Mouse (Mus musculus) liver, embryonic 14.5 days (tissue): ENCODE measurements around the gene Rtn4rl2. TPM values are rescaled to one million over a fixed set of nuclear protein-coding genes. Genes with fewer than 3 reads are reported as not detected.

Experiments
- ATAC-seq: fragments of 200-750 bp; cut with Nextera tagmentation; 2 replicates; pipeline ENCODE4 v1.8.0; 2017; ENCODE audit warnings: moderate number of reproducible peaks, mild to moderate bottlenecking, moderate library complexity; ENCODE audit not compliant: insufficient read depth
- DNase-seq, 3 experiments: peaks; one replicate each; pipeline ENCODE4 v3.0.0-alpha.2; 2012 to 2013; ENCODE audit warnings: low read depth in 3 of 3, low spot score in 3 of 3
- H3K27ac ChIP-seq: fragments of 300-500 bp; sonication (generic); 2 replicates; pipeline ENCODE4 v1.5.1; 2014; ENCODE audit warnings: moderate library complexity, mild to moderate bottlenecking, control low read depth, inconsistent platforms
- H3K27me3 ChIP-seq: fragments of 300-500 bp; sonication (generic); 2 replicates; pipeline ENCODE4 v1.6.1; 2014; ENCODE audit warnings: mild to moderate bottlenecking, low read length, moderate library complexity; ENCODE audit not compliant: control insufficient read depth, insufficient read depth
- H3K36me3 ChIP-seq: fragments of 300-500 bp; sonication (generic); replicated peaks from 2 replicates; pipeline ENCODE4 v1.6.1; 2014; ENCODE audit warnings: low read depth; ENCODE audit not compliant: control insufficient read depth, insufficient read depth
- H3K4me1 ChIP-seq, 2 experiments: fragments of 200-500 bp in 1 of 2; fragments of 300-500 bp in 1 of 2; sonication (generic) in 1 of 2; replicated peaks; 2 replicates each; pipeline ENCODE4 v1.6.1; 2012 to 2014; ENCODE audit warnings: antibody characterized with exemption in 1 of 2, inconsistent platforms in 1 of 2, low read length in 1 of 2; ENCODE audit not compliant: control insufficient read depth in 2 of 2, insufficient read depth in 2 of 2
- H3K4me2 ChIP-seq: fragments of 300-500 bp; sonication (generic); 2 replicates; pipeline ENCODE4 v1.6.1; 2014; ENCODE audit warnings: low read depth, mild to moderate bottlenecking, control low read depth, moderate library complexity
- H3K4me3 ChIP-seq, 2 experiments: fragments of 200-500 bp in 1 of 2; fragments of 300-500 bp in 1 of 2; sonication (generic) in 1 of 2; 2 replicates each; pipeline ENCODE4 v1.5.1; 2012 to 2014; ENCODE audit warnings: low read depth in 2 of 2, low read length in 2 of 2, mild to moderate bottlenecking in 2 of 2, control low read depth in 1 of 2, inconsistent platforms in 1 of 2, moderate library complexity in 1 of 2; ENCODE audit not compliant: insufficient read depth in 1 of 2
- H3K9ac ChIP-seq: fragments of 300-500 bp; sonication (generic); replicated peaks from 2 replicates; pipeline ENCODE4 v1.6.1; 2014; ENCODE audit warnings: mild to moderate bottlenecking, control low read depth, moderate library complexity
- H3K9me3 ChIP-seq: fragments of 300-500 bp; sonication (generic); 2 replicates; pipeline ENCODE4 v1.6.1; 2016; ENCODE audit warnings: low read length, mixed read lengths; ENCODE audit not compliant: control insufficient read depth
- CTCF ChIP-seq: IDR thresholded peaks from 2 replicates; pipeline ENCODE4 v1.5.1; 2016; ENCODE audit warnings: antibody characterized with exemption, low read depth, control low read depth
- EP300 ChIP-seq: IDR thresholded peaks from 2 replicates; pipeline ENCODE4 v1.6.1; 2016; ENCODE audit warnings: antibody characterized with exemption, low read depth
- WGBS: fragments of 180-500 bp; shearing (Covaris S2); extraction: QIAGEN DNeasy Blood & Tissue Kit; methylation state at CpG from one replicate; pipeline ENCODE4 v1.1.7; 2014; ENCODE audit not compliant: insufficient replicate concordance; 5-methylcytosine and 5-hydroxymethylcytosine counted together
- polyA plus RNA-seq, 2 experiments: library from polyadenylated mRNA; depleted of rRNA in 1 of 2; stranded (reverse) in 1 of 2; unstranded in 1 of 2; fragments of >200 nt; fragmentation: Nextera tagmentation in 1 of 2; extraction: Ambion mirVana in 1 of 2; gene quantifications; 2 replicates each; pipeline versions ENCODE4 v1.2.1 to v1.2.3; 2012 to 2014

Rtn4rl2 gene
- polyA plus RNA-seq, 2 experiments: 0.06 to 0.14 TPM

GRCm38 (mm10) chr2:84859991-84860780 lies 26.3 kb downstream of the Rtn4rl2 start:
- H3K27me3 ChIP-seq: no peaks in the 10 kb centered on the region; the same call in 1 of the 2 replicates
- WGBS: 84% methylated on average over 7 of the region's 7 CpGs
- peaks cover 89% of the 10 kb centered on the region for H3K36me3 ChIP-seq
- no peak for TF ChIP-seq CTCF
- TF ChIP-seq EP300: no peak
- no peaks in the 10 kb centered on the region for H3K9me3 ChIP-seq
- no peak overlapping the region for H3K27ac ChIP-seq
- DNase-seq (no peak), ATAC-seq (no peak)
- H3K4me3 ChIP-seq: no peak overlapping the region
- H3K4me2 ChIP-seq: no peak overlapping the region
- peaks cover 0 to 4% of the 10 kb centered on the region in 2 experiments; a peak in 1 of 4 replicates for H3K4me1 ChIP-seq
- no peak overlapping the region for H3K9ac ChIP-seq

- no peaks in the 10 kb centered on the region for H3K27me3 ChIP-seq
- no peak overlapping the region for H3K4me2 ChIP-seq
- DNase-seq (no peak), ATAC-seq (no peak)
- no peak for TF ChIP-seq CTCF
- no peak for TF ChIP-seq EP300
- no peak overlapping the region for H3K4me3 ChIP-seq
- H3K27ac ChIP-seq: no peak overlapping the region
- H3K36me3 ChIP-seq: peaks cover 100% of the 10 kb centered on the region
- H3K9me3 ChIP-seq: no peaks in the 10 kb centered on the region
- 92% methylated on average over 1 of the region's 1 CpGs for WGBS
- no peak overlapping the region for H3K9ac ChIP-seq
- H3K4me1 ChIP-seq: peaks cover 0 to 4% of the 10 kb centered on the region in 2 experiments; a peak in 1 of 4 replicates
Observed at GRCm38 (mm10) chr2:84858551-84858950, 28.0 kb downstream of the Rtn4rl2 start.

GRCm38 (mm10) chr2:84855732-84856131 lies 30.8 kb downstream of the Rtn4rl2 start:
- Histone ChIP-seq H3K9ac (no peak overlapping the region), H3K4me2 (no peak overlapping the region), H3K27me3 (no peaks in the 10 kb centered on the region), H3K4me1 (no peaks in the 10 kb centered on the region; a peak in 1 of 4 replicates), H3K36me3 (peaks cover 100% of the 10 kb centered on the region), H3K4me3 (no peak overlapping the region), H3K27ac (no peak overlapping the region), H3K9me3 (no peaks in the 10 kb centered on the region)
- ATAC-seq: peak; percentile 30; the same call in 1 of the 2 replicates
- no peak for DNase-seq
- 82% methylated on average over 2 of the region's 2 CpGs for WGBS
- peak; percentile 91 for TF ChIP-seq CTCF
- no peak for TF ChIP-seq EP300

GRCm38 (mm10) chr2:84851130-84852040 lies 35.1 kb downstream of the Rtn4rl2 start:
- WGBS: 69% methylated on average over 23 of the region's 23 CpGs

More at GRCm38 (mm10) chr2:84851130-84852040, 35.1 kb downstream of the Rtn4rl2 start:
- peak overlapping the region; percentile 12; the same call in 1 of the 2 replicates for H3K27ac ChIP-seq
- DNase-seq (no peak), ATAC-seq (peak; percentile 70)
- H3K36me3 ChIP-seq: peaks cover 100% of the 10 kb centered on the region
- peaks cover 0 to 11% of the 10 kb centered on the region in 2 experiments; a peak in 2 of 4 replicates for H3K4me1 ChIP-seq
- H3K9ac ChIP-seq: no peak overlapping the region
- no peaks in the 10 kb centered on the region for H3K9me3 ChIP-seq
- TF ChIP-seq CTCF (no peak), EP300 (no peak)
- H3K4me2 ChIP-seq: peak overlapping the region; percentile 18
- no peaks in the 10 kb centered on the region for H3K27me3 ChIP-seq
- no peak overlapping the region for H3K4me3 ChIP-seq
